Mouse (Mus musculus): Measurements from ENCODE around the gene Tnfrsf13b. TPM values are rescaled to one million over a fixed set of nuclear protein-coding genes. Genes with fewer than 3 reads are reported as not detected.
"Not testable (repeated sequence)": the region's sequence is repeated elsewhere in the genome, so short reads cannot be mapped to it uniquely, and the experiment has no call there.

The Tnfrsf13b gene
- total and polyA plus RNA-seq, 3 experiments, result 49.1 to 131 (median 60.5) TPM

DNA sequence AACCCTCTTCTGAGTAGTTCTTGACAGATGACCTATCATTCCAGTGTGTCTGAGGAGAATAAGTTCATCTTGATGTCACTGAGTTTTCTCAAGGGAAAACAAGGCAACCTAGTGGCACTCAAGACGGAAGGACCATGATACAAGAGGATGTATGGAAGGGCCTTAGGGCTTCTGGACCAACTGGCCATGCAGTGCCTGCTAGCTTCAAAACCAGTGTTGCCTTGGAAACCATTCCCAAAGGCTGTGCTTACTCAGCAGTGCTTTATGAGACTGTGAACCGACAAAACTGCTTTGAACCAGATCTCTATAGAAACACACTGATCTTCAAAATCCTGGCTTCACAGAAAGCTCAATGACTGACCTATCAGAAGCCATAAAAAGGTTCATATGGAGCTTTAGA, 64.2 kb downstream of the Tnfrsf13b start:
- Histone ChIP-seq H3K9me3 (replicated peaks) (no peaks in the 10 kb centered on the region), H3K4me3 (ENCODE audit: low read depth, low read length) (no peak overlapping the region), H3K36me3 (replicated peaks) (no peaks in the 10 kb centered on the region), H3K4me1 (ENCODE audit: insufficient read depth, low read depth, low read length) (no peaks in the 10 kb centered on the region), H3K27me3 (ENCODE audit: insufficient read depth, low read length) (peaks cover 24% of the 10 kb centered on the region)
- TF ChIP-seq GATA1 (IDR thresholded peaks at IDR 0.05; ENCODE audit: borderline replicate concordance, low read length) (no peak), TAL1 (conservative IDR thresholded peaks at IDR 0.05; ENCODE audit: low read depth, low read length) (no peak), GATA2 (IDR thresholded peaks at IDR 0.05; ENCODE audit: borderline replicate concordance, low read depth, low read length) (no peak), POLR2AphosphoS5 (IDR thresholded peaks at IDR 0.05; ENCODE audit: insufficient replicate concordance, low read depth, low read length) (no peak), CTCF (IDR thresholded peaks at IDR 0.05; ENCODE audit: low read depth, low read length) (no peak)
- ATAC-seq (ENCODE audit: extremely low read depth, insufficient number of reproducible peaks, low FRiP score, poor library complexity, severe bottlenecking), result no peak
- no peak for DNase-seq (ENCODE audit: low spot score)

DNA sequence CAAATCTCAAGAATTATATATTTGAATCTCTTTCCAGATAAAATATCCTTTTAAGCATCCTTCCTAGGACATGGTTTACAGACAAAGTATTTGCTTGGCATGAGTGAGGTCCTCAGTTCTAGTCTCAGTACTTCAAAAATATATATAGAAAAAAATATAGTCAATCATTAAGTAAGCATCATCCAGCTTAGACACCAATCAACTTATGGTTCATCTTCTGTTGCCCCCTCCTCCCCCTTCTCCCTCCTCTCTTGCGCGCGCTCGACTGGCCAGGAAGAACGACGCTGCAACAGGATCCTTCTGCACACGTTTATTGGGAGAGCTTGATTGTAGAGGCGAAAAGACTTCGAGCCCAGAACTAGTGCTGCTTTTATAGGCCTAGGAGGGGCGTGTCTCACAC, 65.6 kb downstream of the Tnfrsf13b start:
- not testable (repeated sequence) for H3K4me3 ChIP-seq (ENCODE audit: low read depth, low read length); ATAC-seq (ENCODE audit: extremely low read depth, insufficient number of reproducible peaks, low FRiP score, poor library complexity, severe bottlenecking); H3K4me1 ChIP-seq (ENCODE audit: insufficient read depth, low read depth, low read length); H3K36me3 ChIP-seq (replicated peaks); H3K9me3 ChIP-seq (replicated peaks); DNase-seq (ENCODE audit: low spot score)
- H3K27me3 ChIP-seq (ENCODE audit: insufficient read depth, low read length), result peaks cover 28% of the 10 kb centered on the region

DNA sequence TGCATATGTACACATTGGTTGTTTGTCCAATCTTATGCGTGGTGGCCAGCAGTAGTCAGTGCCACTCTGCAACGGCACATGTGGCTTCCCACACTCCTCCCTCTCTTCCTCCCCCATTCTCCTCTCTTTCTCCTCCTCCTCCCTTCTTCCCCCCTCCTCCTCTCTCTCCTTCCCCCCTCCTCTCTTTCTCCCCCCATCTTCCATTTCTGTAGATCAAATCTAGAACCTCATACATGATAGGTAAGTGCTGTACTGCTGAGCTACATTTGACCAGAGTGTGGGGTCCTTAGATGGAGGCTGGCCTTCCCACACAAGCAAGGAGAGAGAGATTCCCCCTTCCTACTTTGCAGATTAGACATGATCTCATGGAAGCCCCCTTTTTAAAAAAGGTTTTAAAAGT, 66.2 kb downstream of the Tnfrsf13b start:
- no peaks in the 10 kb centered on the region for H3K9me3 ChIP-seq (replicated peaks)
- H3K4me3 ChIP-seq (ENCODE audit: low read depth, low read length), result no peak overlapping the region
- no peak for TF ChIP-seq CTCF (IDR thresholded peaks at IDR 0.05; ENCODE audit: low read depth, low read length)
- no peak for TF ChIP-seq TAL1 (conservative IDR thresholded peaks at IDR 0.05; ENCODE audit: low read depth, low read length)
- TF ChIP-seq GATA1 (IDR thresholded peaks at IDR 0.05; ENCODE audit: borderline replicate concordance, low read length), result no peak
- TF ChIP-seq GATA2 (IDR thresholded peaks at IDR 0.05; ENCODE audit: borderline replicate concordance, low read depth, low read length), result no peak
- TF ChIP-seq POLR2AphosphoS5 (IDR thresholded peaks at IDR 0.05; ENCODE audit: insufficient replicate concordance, low read depth, low read length), result no peak
- no peak for DNase-seq (ENCODE audit: low spot score)
- H3K4me1 ChIP-seq (ENCODE audit: insufficient read depth, low read depth, low read length), result no peaks in the 10 kb centered on the region
- ATAC-seq (ENCODE audit: extremely low read depth, insufficient number of reproducible peaks, low FRiP score, poor library complexity, severe bottlenecking), result no peak
- H3K36me3 ChIP-seq (replicated peaks), result no peaks in the 10 kb centered on the region
- peaks cover 33% of the 10 kb centered on the region for H3K27me3 ChIP-seq (ENCODE audit: insufficient read depth, low read length)

DNA sequence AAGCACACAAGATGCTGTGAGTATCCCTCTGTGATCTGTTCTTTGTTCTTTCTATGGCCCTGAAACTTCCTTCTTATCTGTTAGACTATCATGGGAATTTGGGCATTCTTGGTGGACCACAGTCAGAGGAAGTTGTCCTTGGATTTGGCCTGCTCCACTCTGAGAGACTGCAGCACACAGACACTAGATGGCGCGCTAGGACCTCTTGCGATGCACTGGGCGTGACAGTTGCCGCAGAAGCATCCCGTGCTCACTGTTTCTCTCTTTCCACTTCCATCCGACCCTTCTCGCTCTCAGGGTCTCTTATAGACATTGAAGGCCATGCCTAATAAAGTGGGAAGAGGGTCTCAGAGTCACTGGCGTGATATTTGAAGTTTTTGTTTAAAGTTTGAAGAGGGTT, 66.8 kb downstream of the Tnfrsf13b start:
- TF ChIP-seq CTCF (IDR thresholded peaks at IDR 0.05; ENCODE audit: low read depth, low read length), result peak; percentile 85
- no peak for TF ChIP-seq POLR2AphosphoS5 (IDR thresholded peaks at IDR 0.05; ENCODE audit: insufficient replicate concordance, low read depth, low read length)
- no peak for TF ChIP-seq GATA1 (IDR thresholded peaks at IDR 0.05; ENCODE audit: borderline replicate concordance, low read length)
- no peak for TF ChIP-seq GATA2 (IDR thresholded peaks at IDR 0.05; ENCODE audit: borderline replicate concordance, low read depth, low read length)
- TF ChIP-seq TAL1 (conservative IDR thresholded peaks at IDR 0.05; ENCODE audit: low read depth, low read length), result no peak
- DNase-seq (ENCODE audit: low spot score), result peak; percentile 20
- H3K27me3 ChIP-seq (ENCODE audit: insufficient read depth, low read length), result peaks cover 34% of the 10 kb centered on the region
- no peaks in the 10 kb centered on the region for H3K9me3 ChIP-seq (replicated peaks)
- ATAC-seq (ENCODE audit: extremely low read depth, insufficient number of reproducible peaks, low FRiP score, poor library complexity, severe bottlenecking), result peak; percentile 15; the same call in 1 of the 2 replicates
- no peaks in the 10 kb centered on the region for H3K4me1 ChIP-seq (ENCODE audit: insufficient read depth, low read depth, low read length)
- no peaks in the 10 kb centered on the region for H3K36me3 ChIP-seq (replicated peaks)
- no peak overlapping the region for H3K4me3 ChIP-seq (ENCODE audit: low read depth, low read length)

DNA sequence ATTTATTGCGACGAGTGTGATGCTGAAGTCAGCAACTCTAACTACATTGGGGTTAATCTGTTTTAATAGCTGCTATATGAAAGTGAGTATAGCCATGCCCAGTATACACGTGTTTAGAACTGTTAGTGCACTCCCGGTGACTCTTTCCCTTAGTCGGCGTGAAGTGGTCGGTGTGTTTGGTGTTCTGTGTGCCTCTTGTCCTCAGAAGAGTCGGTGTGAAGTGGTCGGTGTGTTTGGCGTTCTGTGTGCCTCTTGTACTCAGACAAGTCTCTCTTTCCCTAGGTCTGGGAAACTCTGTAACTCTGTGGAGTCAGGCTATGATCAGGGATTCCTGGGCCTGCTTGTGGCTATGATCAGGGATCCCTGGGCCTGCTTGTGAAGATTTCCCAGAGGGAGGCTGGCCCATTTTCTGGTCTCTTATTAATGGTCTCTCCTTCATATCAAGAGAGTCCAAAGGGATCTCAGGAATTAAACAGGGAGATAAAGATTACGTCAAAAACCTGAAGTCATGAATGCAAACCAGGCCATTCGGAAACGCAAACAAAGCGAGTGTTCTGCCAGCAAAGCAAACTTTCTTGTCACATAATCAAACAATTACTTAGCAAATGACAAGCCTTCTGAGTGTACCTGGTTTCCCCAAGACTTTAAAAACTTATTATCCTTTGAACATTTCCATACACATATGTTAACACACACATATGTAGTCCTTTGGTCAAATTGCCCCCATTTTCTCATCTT, 70.2 kb downstream of the Tnfrsf13b start:
- DNase-seq (ENCODE audit: low spot score) (no peak), ATAC-seq (ENCODE audit: extremely low read depth, insufficient number of reproducible peaks, low FRiP score, poor library complexity, severe bottlenecking) (no peak)
- TF ChIP-seq GATA1 (IDR thresholded peaks at IDR 0.05; ENCODE audit: borderline replicate concordance, low read length) (no peak), CTCF (IDR thresholded peaks at IDR 0.05; ENCODE audit: low read depth, low read length) (no peak), POLR2AphosphoS5 (IDR thresholded peaks at IDR 0.05; ENCODE audit: insufficient replicate concordance, low read depth, low read length) (no peak), TAL1 (conservative IDR thresholded peaks at IDR 0.05; ENCODE audit: low read depth, low read length) (no peak), GATA2 (IDR thresholded peaks at IDR 0.05; ENCODE audit: borderline replicate concordance, low read depth, low read length) (no peak)
- Histone ChIP-seq H3K36me3 (replicated peaks) (no peaks in the 10 kb centered on the region), H3K27me3 (ENCODE audit: insufficient read depth, low read length) (peaks cover 37% of the 10 kb centered on the region), H3K4me1 (ENCODE audit: insufficient read depth, low read depth, low read length) (no peaks in the 10 kb centered on the region), H3K9me3 (replicated peaks) (no peaks in the 10 kb centered on the region), H3K4me3 (ENCODE audit: low read depth, low read length) (no peak overlapping the region)

DNA sequence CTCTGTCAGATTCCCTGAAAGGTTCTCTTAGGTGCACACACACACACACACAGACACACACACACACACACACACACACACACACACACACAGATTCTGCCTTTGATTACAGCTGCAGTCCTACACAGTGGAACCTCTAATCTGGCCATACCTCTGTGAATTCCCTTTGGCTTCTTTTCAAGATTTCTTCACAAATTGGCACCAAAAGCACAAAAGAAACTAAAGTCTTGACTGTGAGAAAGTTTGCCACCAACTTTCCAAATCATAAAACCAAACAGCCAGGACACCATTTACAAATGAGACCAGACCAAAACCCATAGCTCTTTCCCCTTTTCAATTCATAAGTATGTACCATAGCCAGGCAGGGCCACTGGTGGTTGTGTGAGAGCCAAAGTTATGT, 71.4 kb downstream of the Tnfrsf13b start:
- no peak overlapping the region for H3K4me3 ChIP-seq (ENCODE audit: low read depth, low read length)
- no peaks in the 10 kb centered on the region for H3K36me3 ChIP-seq (replicated peaks)
- no peaks in the 10 kb centered on the region for H3K4me1 ChIP-seq (ENCODE audit: insufficient read depth, low read depth, low read length)
- ATAC-seq (ENCODE audit: extremely low read depth, insufficient number of reproducible peaks, low FRiP score, poor library complexity, severe bottlenecking), result no peak
- no peak for DNase-seq (ENCODE audit: low spot score)
- H3K27me3 ChIP-seq (ENCODE audit: insufficient read depth, low read length), result peaks cover 39% of the 10 kb centered on the region
- no peak for TF ChIP-seq CTCF (IDR thresholded peaks at IDR 0.05; ENCODE audit: low read depth, low read length)
- TF ChIP-seq TAL1 (conservative IDR thresholded peaks at IDR 0.05; ENCODE audit: low read depth, low read length), result no peak
- TF ChIP-seq POLR2AphosphoS5 (IDR thresholded peaks at IDR 0.05; ENCODE audit: insufficient replicate concordance, low read depth, low read length), result no peak
- no peak for TF ChIP-seq GATA1 (IDR thresholded peaks at IDR 0.05; ENCODE audit: borderline replicate concordance, low read length)
- H3K9me3 ChIP-seq (replicated peaks), result no peaks in the 10 kb centered on the region

Other genes starting within 250 kb of the Tnfrsf13b start
- gene Tmem11, start 247.5 kb upstream of the Tnfrsf13b start, total RNA-seq (2014; fragmentation: Nextera tagmentation), result 32.5 and 38.0 TPM in 2 replicates
- 56.3 and 60.2 TPM in 2 replicates for gene Tmem11, start 247.5 kb upstream of the Tnfrsf13b start, total RNA-seq (2017)
- gene Tmem11, start 247.5 kb upstream of the Tnfrsf13b start, polyA plus RNA-seq (2012), result 29.6 and 29.8 TPM in 2 replicates
- gene Natd1, start 212.0 kb upstream of the Tnfrsf13b start, total RNA-seq (2014; fragmentation: Nextera tagmentation), result 10.5 and 10.9 TPM in 2 replicates
- 6.4 and 7.7 TPM in 2 replicates for gene Natd1, start 212.0 kb upstream of the Tnfrsf13b start, total RNA-seq (2017)
- 5.4 and 5.9 TPM in 2 replicates for gene Natd1, start 212.0 kb upstream of the Tnfrsf13b start, polyA plus RNA-seq (2012)
- 24.6 and 32.1 TPM in 2 replicates for gene Map2k3, start 194.7 kb upstream of the Tnfrsf13b start, total RNA-seq (2014; fragmentation: Nextera tagmentation)
- gene Map2k3, start 194.7 kb upstream of the Tnfrsf13b start, total RNA-seq (2017), result 22.1 and 30.6 TPM in 2 replicates
- gene Map2k3, start 194.7 kb upstream of the Tnfrsf13b start, polyA plus RNA-seq (2012), result 189 and 219 TPM in 2 replicates
- not detected in 2 replicates for gene Kcnj12, start 104.2 kb upstream of the Tnfrsf13b start, total RNA-seq (2014; fragmentation: Nextera tagmentation)
- not detected in 2 replicates for gene Kcnj12, start 104.2 kb upstream of the Tnfrsf13b start, total RNA-seq (2017)
- not detected in 2 replicates for gene Kcnj12, start 104.2 kb upstream of the Tnfrsf13b start, polyA plus RNA-seq (2012)
- 63.4 and 70.7 TPM in 2 replicates for gene Usp22, start 48.3 kb downstream of the Tnfrsf13b start, total RNA-seq (2014; fragmentation: Nextera tagmentation)
- 34.7 and 52.1 TPM in 2 replicates for gene Usp22, start 48.3 kb downstream of the Tnfrsf13b start, total RNA-seq (2017)
- 23.3 and 37.8 TPM in 2 replicates for gene Usp22, start 48.3 kb downstream of the Tnfrsf13b start, polyA plus RNA-seq (2012)
- gene Aldh3a1, start 80.8 kb downstream of the Tnfrsf13b start, total RNA-seq (2014; fragmentation: Nextera tagmentation), result 0.98 TPM in 1 of 2 replicates, not detected in the other
- gene Aldh3a1, start 80.8 kb downstream of the Tnfrsf13b start, total RNA-seq (2017), result 0.12 TPM in 1 of 2 replicates, not detected in the other
- gene Aldh3a1, start 80.8 kb downstream of the Tnfrsf13b start, polyA plus RNA-seq (2012), result not detected in 2 replicates
- gene Aldh3a2, start 140.7 kb downstream of the Tnfrsf13b start, total RNA-seq (2014; fragmentation: Nextera tagmentation), result 23.0 and 26.0 TPM in 2 replicates
- gene Aldh3a2, start 140.7 kb downstream of the Tnfrsf13b start, total RNA-seq (2017), result 22.1 and 27.0 TPM in 2 replicates
- 3.0 and 3.7 TPM in 2 replicates for gene Aldh3a2, start 140.7 kb downstream of the Tnfrsf13b start, polyA plus RNA-seq (2012)
- gene Slc47a2, start 216.1 kb downstream of the Tnfrsf13b start, total RNA-seq (2014; fragmentation: Nextera tagmentation), result not detected in 2 replicates
- gene Slc47a2, start 216.1 kb downstream of the Tnfrsf13b start, total RNA-seq (2017), result not detected in 2 replicates
- gene Slc47a2, start 216.1 kb downstream of the Tnfrsf13b start, polyA plus RNA-seq (2012), result not detected in 2 replicates